Mouse (Mus musculus) gonadal fat pad, adult 2 months (tissue): ENCODE data around the gene Pts. TPM values are rescaled to one million over a fixed set of nuclear protein-coding genes. Genes with fewer than 3 reads are reported as not detected.

Experiments used
- DNase-seq: peaks from one replicate; pipeline ENCODE4 v3.0.0-alpha.2; 2012; ENCODE audit warnings: low read depth
- polyA plus RNA-seq: library from polyadenylated mRNA; depleted of rRNA; stranded (reverse); fragments of >200 nt; gene quantifications from 2 replicates; pipeline ENCODE4 v1.2.3, GENCODE M21; 2012; rRNA removed

The Pts gene
- polyA plus RNA-seq, 1 experiment, result 51.6 TPM

DNA sequence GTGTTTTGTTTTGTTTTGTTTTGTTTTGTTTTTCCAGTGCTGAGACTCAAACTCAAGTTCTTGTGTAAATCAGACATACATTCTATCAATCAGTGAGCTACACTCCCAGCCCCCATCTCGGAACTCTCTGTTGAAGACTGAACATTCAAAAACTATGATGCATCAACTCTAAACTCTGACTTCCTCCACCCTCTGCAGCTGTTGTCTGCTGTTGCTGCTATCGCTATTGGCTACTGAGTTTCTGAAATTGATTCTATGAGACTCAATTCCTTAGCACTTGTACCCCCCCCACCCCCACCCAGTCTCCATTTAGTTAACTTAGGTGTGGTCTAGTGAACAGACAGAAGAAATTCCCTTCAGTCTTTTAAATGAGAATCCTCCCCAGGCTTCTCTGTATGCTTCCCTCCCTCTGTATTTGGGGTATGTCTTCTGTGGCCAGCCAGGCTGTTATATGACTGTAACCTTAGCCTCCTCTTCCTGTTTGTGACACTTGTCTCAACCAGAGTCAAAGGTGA, 36.9 kb downstream of the Pts start:
- DNase-seq, result no peak

DNA sequence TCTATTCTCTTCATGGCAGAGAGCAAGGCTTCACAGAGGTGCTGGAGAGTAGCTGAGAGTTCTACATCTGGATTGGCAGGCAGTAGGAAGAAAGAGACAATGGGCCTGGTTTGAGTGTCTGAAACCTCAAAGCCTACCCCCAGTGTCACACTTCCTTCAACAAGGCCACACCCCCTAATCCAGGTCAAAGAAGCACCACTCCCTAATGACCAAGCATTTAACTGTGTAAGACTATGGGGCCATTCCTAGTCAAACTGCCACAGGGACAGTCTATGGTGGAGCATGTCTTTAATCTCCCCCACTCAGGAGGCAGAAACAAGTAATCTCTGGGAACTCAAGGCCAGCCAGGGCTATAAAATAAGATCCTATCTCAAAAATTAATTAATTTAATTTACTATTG, 37.7 kb downstream of the Pts start:
- no peak for DNase-seq

DNA sequence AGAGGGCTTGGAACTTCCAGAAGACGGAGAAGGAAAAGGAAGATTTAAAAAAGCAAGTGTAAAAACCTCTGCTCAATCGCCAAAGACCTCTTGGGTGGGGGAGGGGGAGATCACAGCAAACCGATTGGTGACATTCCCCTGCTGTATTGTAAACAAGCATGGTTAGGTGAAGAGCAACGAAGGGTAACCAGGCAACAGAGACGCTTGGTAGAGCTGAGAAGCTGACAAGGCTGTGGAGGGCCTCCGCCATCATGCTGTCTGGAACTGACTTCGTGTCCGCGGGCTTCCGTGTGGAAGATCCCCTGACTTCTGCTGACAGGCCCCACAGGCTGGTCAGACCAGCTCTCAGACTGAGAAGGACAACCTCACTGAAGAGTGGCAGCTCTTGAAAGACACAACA, 43.0 kb downstream of the Pts start:
- DNase-seq, result no peak

DNA sequence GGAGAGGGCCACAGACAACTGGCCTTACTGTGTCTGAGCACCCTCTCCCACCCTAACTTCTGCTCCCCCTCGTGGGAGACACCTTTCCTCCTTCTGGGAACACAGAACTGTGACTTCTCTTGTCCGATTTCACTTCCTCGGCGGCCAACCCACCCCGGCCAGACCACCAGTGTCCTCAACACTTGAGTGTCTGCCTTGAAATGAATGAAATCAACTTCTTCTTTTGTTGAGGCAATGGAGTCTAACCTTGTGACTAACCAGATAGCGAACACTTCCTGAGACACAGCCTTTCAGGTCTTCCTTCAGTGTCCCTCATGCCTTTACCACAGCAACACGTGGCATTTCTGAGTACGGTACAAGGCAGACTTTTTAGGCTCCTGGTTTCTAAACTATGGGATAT, 45.8 kb downstream of the Pts start:
- no peak for DNase-seq

DNA sequence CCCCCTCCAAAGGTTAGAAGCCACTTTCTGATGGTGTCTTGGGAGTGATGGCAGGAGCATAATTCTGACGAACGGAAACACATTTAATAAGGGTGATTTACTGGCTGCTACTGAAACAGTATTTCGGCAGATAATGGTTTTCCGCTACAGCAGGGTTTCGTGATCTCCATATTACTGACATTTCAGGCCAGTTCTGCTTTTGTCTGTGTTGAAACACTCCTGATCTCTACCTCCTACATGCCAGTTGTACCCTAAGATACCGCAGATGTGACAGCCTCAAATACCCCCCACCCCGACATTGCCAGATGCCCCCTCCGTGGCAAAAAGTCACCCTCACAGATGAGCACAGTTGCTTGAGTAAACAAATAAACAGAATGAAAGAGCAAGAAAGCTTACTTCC, 49.0 kb downstream of the Pts start:
- no peak for DNase-seq

DNA sequence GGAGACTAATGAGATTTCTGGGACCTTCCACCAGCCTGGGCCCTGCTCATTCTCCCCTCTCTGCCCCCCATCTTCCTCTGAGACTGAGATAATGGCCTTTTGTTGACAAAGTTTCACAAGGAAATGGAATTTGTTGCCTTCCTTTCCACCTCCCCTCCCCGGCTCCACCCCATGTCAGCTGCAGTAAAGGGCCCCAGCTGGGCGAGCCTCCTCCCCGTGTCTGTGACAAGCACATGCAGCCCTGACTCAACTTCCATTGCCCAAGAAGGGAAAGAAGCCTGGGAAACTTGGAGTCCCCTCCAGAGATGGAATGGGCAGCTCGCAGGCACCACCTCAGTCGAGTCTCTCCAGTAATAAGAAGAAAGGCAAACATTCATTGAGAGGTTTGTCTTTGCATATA, 49.7 kb downstream of the Pts start:
- no peak for DNase-seq

DNA sequence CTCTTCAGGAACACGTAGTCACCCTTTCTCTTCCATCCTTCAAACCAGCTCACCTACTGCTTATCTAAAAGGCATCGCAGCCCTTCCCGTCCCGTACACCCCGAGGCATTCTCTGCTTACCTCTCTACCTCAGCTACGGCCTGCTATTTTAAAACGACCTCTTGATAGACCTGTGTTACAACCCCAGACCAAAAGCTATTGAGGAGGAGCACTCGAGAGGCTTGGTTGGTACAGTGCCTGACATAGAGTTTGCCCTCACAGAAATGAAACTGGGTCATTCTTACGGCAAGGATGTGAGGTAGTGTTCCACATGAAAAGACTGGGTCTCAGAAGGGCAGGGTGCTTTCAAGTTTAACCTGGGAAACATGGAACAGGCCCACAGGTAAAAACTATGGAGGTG, 51.3 kb downstream of the Pts start:
- no peak for DNase-seq

DNA sequence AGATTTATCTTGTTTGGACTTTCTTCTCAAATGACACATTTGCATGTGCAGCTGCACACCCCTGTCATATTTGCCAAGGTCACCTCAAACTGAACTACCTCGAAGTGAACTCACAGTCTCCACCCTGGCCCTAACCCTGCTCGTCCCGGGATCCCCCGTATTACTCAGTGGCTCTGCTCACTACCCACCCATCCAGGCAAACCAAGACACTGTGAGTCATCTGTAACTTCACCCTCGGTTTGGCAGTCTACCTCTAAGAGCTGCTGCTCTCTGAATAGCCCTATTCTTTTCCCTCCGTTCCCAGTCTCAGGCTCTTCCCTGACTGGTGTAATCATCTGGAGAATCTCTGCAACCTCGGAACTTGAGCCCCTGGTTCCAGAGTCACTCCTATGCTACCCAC, 51.9 kb downstream of the Pts start:
- no peak for DNase-seq

DNA sequence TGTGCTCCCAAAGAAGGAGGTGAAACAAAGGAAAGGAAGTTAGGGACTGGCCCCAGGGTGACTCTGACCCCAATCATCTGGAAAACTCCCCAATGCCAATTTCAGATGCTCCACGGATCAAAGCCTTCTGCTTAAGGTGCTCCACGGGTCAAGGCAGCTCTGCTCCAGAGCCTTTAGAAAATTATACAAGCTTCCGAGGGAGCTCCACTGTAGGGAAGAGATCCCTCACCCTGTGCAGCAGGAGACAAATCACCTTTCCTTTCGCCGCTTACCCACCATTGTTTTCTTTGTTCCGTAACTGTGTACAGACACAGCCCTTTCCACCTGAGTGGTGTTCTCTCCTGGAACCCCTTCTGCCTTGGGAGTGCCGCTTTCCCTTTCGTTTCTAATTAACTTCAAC, 52.8 kb downstream of the Pts start:
- no peak for DNase-seq

DNA sequence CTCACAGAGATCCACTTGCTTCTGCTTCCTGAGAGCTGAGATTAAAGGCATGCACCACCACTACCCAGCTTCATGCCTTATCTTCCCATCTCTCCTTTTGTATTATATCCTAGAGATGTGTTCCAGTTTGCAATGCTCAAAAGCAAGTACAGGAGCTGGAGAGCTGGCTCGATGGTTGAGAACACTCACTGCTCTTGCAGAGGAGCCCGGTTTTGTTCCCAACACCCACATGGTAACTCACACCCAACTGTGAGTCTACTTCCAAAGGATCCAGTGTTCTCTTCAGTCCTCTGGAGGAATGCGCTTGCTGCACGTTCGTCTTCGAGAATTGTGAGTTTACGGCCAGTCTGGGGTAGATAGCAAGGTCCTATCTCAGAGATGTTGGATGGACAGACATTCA, 53.2 kb downstream of the Pts start:
- DNase-seq, result no peak

Other genes starting within 250 kb of the Pts start
- 274 and 285 TPM in 2 replicates for gene Rpl10-ps3, start 183.8 kb downstream of the Pts start, polyA plus RNA-seq
- gene Plet1, start 34.2 kb downstream of the Pts start, polyA plus RNA-seq, result 33.1 and 40.7 TPM in 2 replicates
- gene Il18, start 26.1 kb upstream of the Pts start, polyA plus RNA-seq, result 2.7 and 3.5 TPM in 2 replicates
- gene Bco2, start 26.5 kb upstream of the Pts start, polyA plus RNA-seq, result 0.34 and 0.79 TPM in 2 replicates
- gene Tex12, start 32.6 kb upstream of the Pts start, polyA plus RNA-seq, result not detected in 2 replicates
- gene Sdhd, start 75.1 kb upstream of the Pts start, polyA plus RNA-seq, result 162 and 250 TPM in 2 replicates
- 246 and 300 TPM in 2 replicates for gene Timm8b, start 75.2 kb upstream of the Pts start, polyA plus RNA-seq
- gene Pih1d2, start 88.6 kb upstream of the Pts start, polyA plus RNA-seq, result 3.5 and 5.2 TPM in 2 replicates
- gene Nkapd1, start 88.7 kb upstream of the Pts start, polyA plus RNA-seq, result 6.1 and 7.7 TPM in 2 replicates
- gene Dlat, start 131.1 kb upstream of the Pts start, polyA plus RNA-seq, result 46.0 and 58.7 TPM in 2 replicates
- gene Dixdc1, start 210.8 kb upstream of the Pts start, polyA plus RNA-seq, result 2.5 and 3.3 TPM in 2 replicates
- gene 2310030G06Rik, start 217.8 kb upstream of the Pts start, polyA plus RNA-seq, result 22.3 and 24.6 TPM in 2 replicates
- gene Cryab, start 222.6 kb upstream of the Pts start, polyA plus RNA-seq, result 157 and 293 TPM in 2 replicates
- 17.6 and 28.4 TPM in 2 replicates for gene Hspb2, start 223.6 kb upstream of the Pts start, polyA plus RNA-seq
- gene Fdxacb1, start 239.5 kb upstream of the Pts start, polyA plus RNA-seq, result 6.3 TPM in 2 replicates
- gene Alg9, start 246.3 kb upstream of the Pts start, polyA plus RNA-seq, result 38.9 and 55.4 TPM in 2 replicates
- gene 1110032A03Rik, start 246.8 kb upstream of the Pts start, polyA plus RNA-seq, result 109 and 170 TPM in 2 replicates